8 mouse cellular contexts compared by ENCODE assay signal in genomic region chrX:7574087-7574884, GRCm38 (mm10). TPM values are rescaled to one million over a fixed set of nuclear protein-coding genes. Genes with fewer than 3 reads are reported as not detected.
DNase-seq lines count a peak whose midpoint lies in the region; ATAC-seq and TF ChIP-seq lines count a peak whose summit lies in the region.

Gene Ppp1r3f, minus strand, starts transcription at chrX:7574283.

- H3K9me3 ChIP-seq in ES-E14 (ENCODE audit: control insufficient read depth, insufficient read depth, low read depth, low read length), result no peaks in the 10 kb centered on the region
- H3K9me3 ChIP-seq in forebrain, embryonic 15.5 days, result no peaks in the 10 kb centered on the region

- peak within 1 kb of the TSS; percentile 82 for H3K27ac ChIP-seq in ES-E14 (ENCODE audit: insufficient read depth, low read depth, low read length, poor library complexity, severe bottlenecking)
- H3K27ac ChIP-seq in forebrain, embryonic 15.5 days (replicated peaks), result peak within 1 kb of the TSS; percentile 93

- peak within 1 kb of the TSS; percentile 54 for H3K4me2 ChIP-seq in forebrain, embryonic 15.5 days (replicated peaks)

- peak within 1 kb of the TSS; percentile 94 for H3K9ac ChIP-seq in ES-E14 (ENCODE audit: insufficient read depth, low read depth, low read length, poor library complexity, severe bottlenecking)
- peak within 1 kb of the TSS; percentile 67 for H3K9ac ChIP-seq in forebrain, embryonic 15.5 days (replicated peaks)

- H3K4me1 ChIP-seq in ES-E14 (ENCODE audit: control insufficient read depth in 2 of 2, insufficient read depth in 2 of 2, low read length in 2 of 2, poor library complexity in 1 of 2), result peaks cover 0 to 9% of the 10 kb centered on the region in 2 experiments; a peak in 1 of 4 replicates
- peaks cover 18% of the 10 kb centered on the region for H3K4me1 ChIP-seq in forebrain, embryonic 15.5 days
- H3K4me1 ChIP-seq in lung, adult 2 months (ENCODE audit: control insufficient read depth, insufficient read depth, low read length), result no peaks in the 10 kb centered on the region; the same call in 1 of the 2 replicates

- DNase-seq in ES-E14 (ENCODE audit: low read depth, low spot score), result peak; percentile 83
- peak; percentile 97 for DNase-seq in cerebellum, adult 11-12 months
- DNase-seq in heart, postnatal 25 days (ENCODE audit: low spot score), result peak; percentile 88
- DNase-seq in layer of hippocampus, adult 18-20 months (ENCODE audit: low spot score in 2 of 2), result peak; percentile 95 to 98
- peak; percentile 87 for DNase-seq in lung, adult 2 months
- DNase-seq in thymus, adult 18-20 months, result peak; percentile 89 to 95

- no peaks in the 10 kb centered on the region for H3K27me3 ChIP-seq in forebrain, embryonic 15.5 days

- in situ Hi-C loops in ES-E14 (cut with MboI; ENCODE audit: low sequenced_read_pairs in 2 of 2, unreplicated experiment in 2 of 2), result loop anchor here in 1 of 2 experiments (25.0 kb wide), 1 partner anchor 112 kb away; no protein-coding TSS in a partner anchor

- peak; percentile 98 for ATAC-seq in forebrain, embryonic 15.5 days (replicated peaks)
- peak; percentile 96 for ATAC-seq in neutrophil, adult 5-6 weeks (ENCODE audit: extremely low read depth, insufficient number of reproducible peaks, low FRiP score, poor library complexity, severe bottlenecking)

- WGBS in forebrain, embryonic 15.5 days, result 22% methylated on average over 62 of the region's 65 CpGs
- 41% methylated on average over 65 of the region's 65 CpGs for WGBS in lung, adult 2 months

- H3K36me3 ChIP-seq in ES-E14 (ENCODE audit: control insufficient read depth, insufficient read depth, low read length, poor library complexity, severe bottlenecking), result peaks cover 2% of the 10 kb centered on the region; the same call in 1 of the 2 replicates
- no peaks in the 10 kb centered on the region for H3K36me3 ChIP-seq in forebrain, embryonic 15.5 days

- TF ChIP-seq POLR2A in lung, adult 2 months (IDR thresholded peaks at IDR 0.05; ENCODE audit: borderline replicate concordance, extremely low read depth, low read depth, low read length), result no peak

- intact Hi-C loops in heart, postnatal 25 days (cut with DNase I), result loop anchor here (5.0 kb wide), 1 partner anchor 73 kb away; no protein-coding TSS in a partner anchor

- peak within 1 kb of the TSS; percentile 85 to 93 for H3K4me3 ChIP-seq in ES-E14 (ENCODE audit: insufficient read depth in 1 of 2, low read depth in 1 of 2, low read length in 2 of 2, poor library complexity in 1 of 2, severe bottlenecking in 1 of 2)
- H3K4me3 ChIP-seq in forebrain, embryonic 15.5 days, result peak within 1 kb of the TSS; percentile 57
- peak within 1 kb of the TSS; percentile 86 for H3K4me3 ChIP-seq in lung, adult 2 months (replicated peaks; ENCODE audit: extremely low read depth, low read depth, low read length)

- TF ChIP-seq CTCF in lung, adult 2 months (IDR thresholded peaks at IDR 0.05; ENCODE audit: insufficient read depth, low read length), result no peak

TF ChIP-seq in ES-E14, 5 proteins besides CTCF, POLR2A, EP300 and RAD21:
- TF ChIP-seq HCFC1 (IDR thresholded peaks at IDR 0.05; ENCODE audit: borderline replicate concordance, insufficient read depth, low read length) (no peak), MAFK (IDR thresholded peaks at IDR 0.05; ENCODE audit: insufficient read depth, low read depth, low read length) (no peak), ZNF384 (IDR thresholded peaks at IDR 0.05; ENCODE audit: low read depth, low read length) (no peak), ZC3H11A (IDR thresholded peaks at IDR 0.05; ENCODE audit: borderline replicate concordance, low read depth, low read length) (no peak), CHD2 (IDR thresholded peaks at IDR 0.05; ENCODE audit: low read depth, low read length) (no peak)

RNA-seq across cellular contexts. Expression of gene Ppp1r3f, which starts in this region (rescaled TPM):
- 1.7 and 2.4 TPM in 2 replicates for total RNA-seq in ES-E14 (2012; rRNA removed)
- polyA plus RNA-seq in forebrain, embryonic 15.5 days (2015; fragmentation: Nextera tagmentation; extraction: Ambion mirVana), result 4.8 and 4.9 TPM in 2 replicates
- 1 to 10 TPM; 2.2 to 2.5 TPM for total RNA-seq in heart, postnatal 25 days (2021)
- 10 to 100 TPM; 20.0 to 22.5 TPM for total RNA-seq in layer of hippocampus, adult 18-20 months (2021)
- polyA plus RNA-seq in lung, adult 2 months (2012; rRNA removed), result 3.5 and 4.2 TPM in 2 replicates
- total RNA-seq in neutrophil, adult 5-6 weeks (2017), result 2.1 and 2.6 TPM in 2 replicates

Comparison
In these comparisons a context has a peak if more than half of its experiments do, and no peak if none do; other contexts are left out.
1. Peak in every context shown above with its lines: DNase-seq, ATAC-seq, H3K4me3 ChIP-seq and H3K27ac ChIP-seq.